In the genomic region with DNA sequence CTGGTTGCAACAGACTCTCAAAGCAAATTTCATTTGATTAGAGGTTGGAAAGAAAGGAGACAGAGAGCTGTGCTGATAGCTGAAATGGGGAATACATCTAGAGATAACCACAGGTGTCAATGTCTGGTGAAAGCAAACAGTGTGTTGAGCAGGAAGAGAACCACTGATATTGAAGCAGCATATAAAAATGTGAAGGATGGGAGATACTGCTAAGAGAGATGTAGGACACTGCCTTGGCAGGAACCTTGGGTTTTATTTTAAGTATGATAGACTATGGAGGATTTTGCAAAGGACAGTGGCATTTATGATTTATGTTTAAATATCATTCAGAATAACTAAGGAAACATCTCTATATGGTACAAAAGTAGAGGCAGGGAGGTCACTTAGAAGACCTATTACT, we compare ENCODE assay signal across 17 mouse cellular contexts.
"Had no signal": no experiment of that assay in that cellular context is flagged by ENCODE, and none has a peak within 500 bp of the region (broad histone marks: within the 10 kb centered on the region; RNA-seq: fewer than 3 reads in every experiment).

No protein-coding gene starts in this region.

- DNase-seq: left cerebral cortex, postnatal 4 days; liver; liver, embryonic 13.5 days; liver, postnatal 0 days; lung, adult 18-20 months; lung, adult 2 months; lung, embryonic 14.5 days; lung, postnatal 10 days; lung, postnatal 14 days; lung, postnatal 36 days; lung, postnatal 4 days; midbrain, embryonic 14.5 days had no signal

- ATAC-seq: liver, embryonic 12.5 days; liver, postnatal 0 days; lung, postnatal 0 days; midbrain, embryonic 13.5 days; midbrain, embryonic 15.5 days; midbrain, embryonic 16.5 days had no signal
